Mouse (Mus musculus): ENCODE results near the gene Por. TPM values are rescaled to one million over a fixed set of nuclear protein-coding genes. Genes with fewer than 3 reads are reported as not detected.

The Por gene
- total and polyA plus RNA-seq, 3 experiments, result 26.7 to 91.1 (median 90.4) TPM

DNA sequence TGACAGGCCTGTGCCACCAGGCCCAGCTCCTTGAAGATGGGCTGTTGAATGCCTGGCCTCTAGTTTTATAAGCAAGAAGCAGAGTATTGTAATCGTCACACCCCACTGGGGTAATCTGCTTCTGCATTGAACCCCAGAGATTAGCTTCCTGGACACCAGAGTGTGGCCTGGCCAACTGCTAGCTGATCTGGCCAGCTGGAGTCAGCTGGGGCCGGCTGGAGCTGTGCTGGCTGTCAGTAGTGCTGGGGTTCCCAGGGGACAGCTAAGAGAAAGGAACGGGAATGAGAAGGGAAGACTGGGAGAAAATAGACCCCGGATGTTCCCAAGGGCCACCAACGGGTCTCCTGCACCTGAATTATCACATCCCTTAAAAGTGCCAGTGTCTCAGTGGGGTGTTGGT lies 3.1 kb downstream of the Por start:
- no peak overlapping the region for H3K4me3 ChIP-seq (ENCODE audit: low read depth, low read length)
- H3K9me3 ChIP-seq (replicated peaks), result no peaks in the 10 kb centered on the region
- H3K27me3 ChIP-seq (ENCODE audit: insufficient read depth, low read length), result peaks cover 7% of the 10 kb centered on the region
- TF ChIP-seq POLR2AphosphoS5 (IDR thresholded peaks at IDR 0.05; ENCODE audit: insufficient replicate concordance, low read depth, low read length), result no peak
- no peak for TF ChIP-seq TAL1 (conservative IDR thresholded peaks at IDR 0.05; ENCODE audit: low read depth, low read length)
- no peak for DNase-seq (ENCODE audit: low spot score)
- H3K36me3 ChIP-seq (replicated peaks), result no peaks in the 10 kb centered on the region
- peaks cover 9% of the 10 kb centered on the region for H3K4me1 ChIP-seq (ENCODE audit: insufficient read depth, low read depth, low read length)
- no peak for ATAC-seq (ENCODE audit: extremely low read depth, insufficient number of reproducible peaks, low FRiP score, poor library complexity, severe bottlenecking)

DNA sequence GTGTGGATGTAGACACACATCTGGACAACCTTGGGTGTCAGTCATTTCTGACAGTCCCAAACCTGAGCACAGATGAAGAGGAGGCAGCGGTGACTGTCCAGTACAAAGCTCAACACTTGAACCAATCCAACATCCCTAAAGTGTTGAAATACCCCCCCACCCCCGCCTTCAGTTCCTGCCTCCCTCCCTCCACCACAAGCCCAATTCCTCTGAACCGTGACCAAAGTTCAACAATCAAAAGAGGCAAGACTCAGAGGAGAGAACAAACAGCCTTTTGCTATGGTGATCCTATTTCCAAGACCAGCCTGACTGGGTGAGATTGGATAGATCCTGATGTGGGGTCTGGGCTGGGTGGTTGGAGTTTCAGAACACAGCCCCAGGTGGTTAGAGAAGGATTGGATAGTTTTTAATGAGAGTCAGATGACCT lies 4.5 kb downstream of the Por start:
- no peaks in the 10 kb centered on the region for H3K36me3 ChIP-seq (replicated peaks)
- H3K27me3 ChIP-seq (ENCODE audit: insufficient read depth, low read length), result peaks cover 7% of the 10 kb centered on the region
- no peak for ATAC-seq (ENCODE audit: extremely low read depth, insufficient number of reproducible peaks, low FRiP score, poor library complexity, severe bottlenecking)

DNA sequence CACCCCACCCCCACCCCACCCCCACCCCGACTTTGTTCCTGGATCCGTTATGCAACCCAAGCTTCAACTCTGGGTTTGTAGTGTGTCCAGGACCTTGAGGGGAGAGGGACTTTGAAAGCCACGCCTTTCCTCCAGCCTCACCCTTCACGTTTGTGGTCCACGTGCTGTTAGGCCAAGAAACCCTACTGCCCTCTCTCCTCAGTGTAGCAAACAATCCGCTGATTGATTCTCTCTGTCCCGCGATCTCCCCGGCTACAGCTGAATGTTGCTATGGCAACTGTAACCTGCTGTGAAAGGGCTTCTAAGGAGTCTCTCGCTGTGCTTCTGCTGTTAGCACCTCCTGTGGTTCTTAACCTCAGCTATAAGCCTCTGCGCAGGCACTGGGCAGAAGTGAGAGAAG lies 5.0 kb downstream of the Por start:
- ATAC-seq (ENCODE audit: extremely low read depth, insufficient number of reproducible peaks, low FRiP score, poor library complexity, severe bottlenecking), result no peak
- Histone ChIP-seq H3K9me3 (replicated peaks) (no peaks in the 10 kb centered on the region), H3K27me3 (ENCODE audit: insufficient read depth, low read length) (peaks cover 8% of the 10 kb centered on the region), H3K36me3 (replicated peaks) (no peaks in the 10 kb centered on the region), H3K4me3 (ENCODE audit: low read depth, low read length) (no peak overlapping the region), H3K4me1 (ENCODE audit: insufficient read depth, low read depth, low read length) (peaks cover 6% of the 10 kb centered on the region)
- DNase-seq (ENCODE audit: low spot score), result no peak
- no peak for TF ChIP-seq TAL1 (conservative IDR thresholded peaks at IDR 0.05; ENCODE audit: low read depth, low read length)
- TF ChIP-seq POLR2AphosphoS5 (IDR thresholded peaks at IDR 0.05; ENCODE audit: insufficient replicate concordance, low read depth, low read length), result no peak
- no peak for TF ChIP-seq CTCF (IDR thresholded peaks at IDR 0.05; ENCODE audit: low read depth, low read length)
- no peak for TF ChIP-seq GATA2 (IDR thresholded peaks at IDR 0.05; ENCODE audit: borderline replicate concordance, low read depth, low read length)
- no peak for TF ChIP-seq GATA1 (IDR thresholded peaks at IDR 0.05; ENCODE audit: borderline replicate concordance, low read length)

More for the DNA sequence above, 4.5 kb downstream of the Por start:
- no peak overlapping the region for H3K4me3 ChIP-seq (ENCODE audit: low read depth, low read length)
- TF ChIP-seq POLR2AphosphoS5 (IDR thresholded peaks at IDR 0.05; ENCODE audit: insufficient replicate concordance, low read depth, low read length) (no peak), TAL1 (conservative IDR thresholded peaks at IDR 0.05; ENCODE audit: low read depth, low read length) (no peak), GATA1 (IDR thresholded peaks at IDR 0.05; ENCODE audit: borderline replicate concordance, low read length) (no peak), CTCF (IDR thresholded peaks at IDR 0.05; ENCODE audit: low read depth, low read length) (no peak), GATA2 (IDR thresholded peaks at IDR 0.05; ENCODE audit: borderline replicate concordance, low read depth, low read length) (no peak)
- no peaks in the 10 kb centered on the region for H3K9me3 ChIP-seq (replicated peaks)
- no peak for DNase-seq (ENCODE audit: low spot score)
- H3K4me1 ChIP-seq (ENCODE audit: insufficient read depth, low read depth, low read length), result peaks cover 9% of the 10 kb centered on the region

DNA sequence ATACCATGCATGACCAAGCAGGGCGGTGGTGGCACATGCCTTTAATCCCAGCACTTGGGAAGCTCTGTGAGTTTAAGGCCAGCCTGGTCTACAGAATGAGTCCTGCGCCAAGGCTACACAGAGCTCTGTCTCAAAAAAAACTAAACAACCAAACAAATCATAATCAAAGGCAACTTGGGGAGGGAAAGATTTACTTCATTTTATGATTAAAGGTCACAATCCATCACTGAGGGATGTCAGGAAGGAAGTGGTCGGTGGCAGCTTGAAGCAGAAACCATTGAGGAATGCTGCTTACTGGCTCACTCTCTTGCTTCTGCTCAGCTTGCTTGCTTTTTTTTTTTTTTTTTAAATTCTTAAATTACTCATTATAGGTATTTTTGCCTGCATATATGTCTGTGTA lies 6.9 kb downstream of the Por start:
- ATAC-seq (ENCODE audit: extremely low read depth, insufficient number of reproducible peaks, low FRiP score, poor library complexity, severe bottlenecking), result no peak
- peaks cover 3% of the 10 kb centered on the region for H3K4me1 ChIP-seq (ENCODE audit: insufficient read depth, low read depth, low read length)

DNA sequence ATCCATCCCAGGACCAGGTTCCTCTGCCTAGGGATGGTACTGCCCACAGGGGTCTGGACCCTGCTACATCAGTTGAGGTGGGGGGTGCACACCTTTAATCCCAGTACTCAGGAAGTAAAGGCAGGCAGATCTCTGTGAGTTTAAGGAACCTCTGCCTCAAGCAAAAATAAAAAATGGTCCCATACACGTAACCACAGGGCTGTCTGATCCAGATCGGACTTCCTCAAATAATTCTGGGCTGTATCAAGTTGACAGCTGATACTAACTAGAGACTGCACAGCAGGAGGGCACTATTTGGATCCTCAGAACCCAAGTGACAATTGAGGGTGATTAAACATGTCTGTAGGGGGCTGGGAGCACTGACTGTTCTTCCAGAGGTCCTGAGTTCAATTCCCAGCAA lies 7.4 kb downstream of the Por start:
- DNase-seq (ENCODE audit: low spot score) (no peak), ATAC-seq (ENCODE audit: extremely low read depth, insufficient number of reproducible peaks, low FRiP score, poor library complexity, severe bottlenecking) (no peak)
- TF ChIP-seq GATA1 (IDR thresholded peaks at IDR 0.05; ENCODE audit: borderline replicate concordance, low read length) (no peak), TAL1 (conservative IDR thresholded peaks at IDR 0.05; ENCODE audit: low read depth, low read length) (no peak), GATA2 (IDR thresholded peaks at IDR 0.05; ENCODE audit: borderline replicate concordance, low read depth, low read length) (no peak), CTCF (IDR thresholded peaks at IDR 0.05; ENCODE audit: low read depth, low read length) (no peak), POLR2AphosphoS5 (IDR thresholded peaks at IDR 0.05; ENCODE audit: insufficient replicate concordance, low read depth, low read length) (no peak)
- peaks cover 10% of the 10 kb centered on the region for H3K27me3 ChIP-seq (ENCODE audit: insufficient read depth, low read length)
- no peaks in the 10 kb centered on the region for H3K36me3 ChIP-seq (replicated peaks)
- H3K4me1 ChIP-seq (ENCODE audit: insufficient read depth, low read depth, low read length), result peaks cover 3% of the 10 kb centered on the region
- no peak overlapping the region for H3K4me3 ChIP-seq (ENCODE audit: low read depth, low read length)
- H3K9me3 ChIP-seq (replicated peaks), result no peaks in the 10 kb centered on the region

More for the DNA sequence above, 6.9 kb downstream of the Por start:
- Histone ChIP-seq H3K9me3 (replicated peaks) (no peaks in the 10 kb centered on the region), H3K27me3 (ENCODE audit: insufficient read depth, low read length) (peaks cover 10% of the 10 kb centered on the region), H3K36me3 (replicated peaks) (no peaks in the 10 kb centered on the region), H3K4me3 (ENCODE audit: low read depth, low read length) (no peak overlapping the region)
- TF ChIP-seq TAL1 (conservative IDR thresholded peaks at IDR 0.05; ENCODE audit: low read depth, low read length) (no peak), GATA1 (IDR thresholded peaks at IDR 0.05; ENCODE audit: borderline replicate concordance, low read length) (no peak), CTCF (IDR thresholded peaks at IDR 0.05; ENCODE audit: low read depth, low read length) (no peak), GATA2 (IDR thresholded peaks at IDR 0.05; ENCODE audit: borderline replicate concordance, low read depth, low read length) (no peak)
- no peak for DNase-seq (ENCODE audit: low spot score)

DNA sequence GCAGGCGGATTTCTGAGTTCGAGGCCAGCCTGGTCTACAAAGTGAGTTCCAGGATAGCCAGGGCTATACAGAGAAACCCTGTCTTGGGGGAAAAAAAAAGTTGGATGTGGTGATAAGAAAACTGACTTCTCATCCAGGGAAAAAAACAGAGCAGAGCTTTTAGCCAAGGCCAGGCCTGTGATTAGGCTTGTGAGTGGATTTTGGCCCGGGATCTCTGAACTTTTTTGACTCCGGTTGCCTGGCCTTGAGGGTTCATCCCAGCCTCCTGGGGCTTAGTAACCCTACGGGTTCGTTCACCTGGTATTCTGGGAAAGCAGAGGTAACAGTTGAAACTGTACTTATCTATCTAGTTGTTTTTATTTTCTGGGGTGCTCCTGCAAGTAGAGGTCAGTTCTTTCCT lies 8.6 kb downstream of the Por start:
- Histone ChIP-seq H3K4me1 (ENCODE audit: insufficient read depth, low read depth, low read length) (peaks cover 3% of the 10 kb centered on the region), H3K4me3 (ENCODE audit: low read depth, low read length) (no peak overlapping the region), H3K27me3 (ENCODE audit: insufficient read depth, low read length) (peaks cover 13% of the 10 kb centered on the region), H3K9me3 (replicated peaks) (no peaks in the 10 kb centered on the region), H3K36me3 (replicated peaks) (no peaks in the 10 kb centered on the region)
- no peak for TF ChIP-seq GATA2 (IDR thresholded peaks at IDR 0.05; ENCODE audit: borderline replicate concordance, low read depth, low read length)
- TF ChIP-seq CTCF (IDR thresholded peaks at IDR 0.05; ENCODE audit: low read depth, low read length), result no peak
- no peak for TF ChIP-seq TAL1 (conservative IDR thresholded peaks at IDR 0.05; ENCODE audit: low read depth, low read length)
- TF ChIP-seq POLR2AphosphoS5 (IDR thresholded peaks at IDR 0.05; ENCODE audit: insufficient replicate concordance, low read depth, low read length), result no peak
- TF ChIP-seq GATA1 (IDR thresholded peaks at IDR 0.05; ENCODE audit: borderline replicate concordance, low read length), result no peak
- ATAC-seq (ENCODE audit: extremely low read depth, insufficient number of reproducible peaks, low FRiP score, poor library complexity, severe bottlenecking), result no peak
- DNase-seq (ENCODE audit: low spot score), result no peak

Measured in G1E (cell line).